Mouse (Mus musculus) liver, embryonic 14.5 days (tissue): Measurements from ENCODE around the gene Pitpnm1. TPM values are rescaled to one million over a fixed set of nuclear protein-coding genes. Genes with fewer than 3 reads are reported as not detected.
"Not testable (repeated sequence)": the region's sequence is repeated elsewhere in the genome, so short reads cannot be mapped to it uniquely, and the experiment has no call there.

Source experiments
- ATAC-seq: fragments of 200-750 bp; cut with Nextera tagmentation; 2 replicates; pipeline ENCODE4 v1.8.0; 2017; ENCODE audit warnings: moderate number of reproducible peaks, mild to moderate bottlenecking, moderate library complexity; ENCODE audit not compliant: insufficient read depth
- DNase-seq, 3 experiments: peaks; one replicate each; pipeline ENCODE4 v3.0.0-alpha.2; 2012 to 2013; ENCODE audit warnings: low read depth in 3 of 3, low spot score in 3 of 3
- H3K27ac ChIP-seq: fragments of 300-500 bp; sonication (generic); 2 replicates; pipeline ENCODE4 v1.5.1; 2014; ENCODE audit warnings: moderate library complexity, mild to moderate bottlenecking, control low read depth, inconsistent platforms
- H3K27me3 ChIP-seq: fragments of 300-500 bp; sonication (generic); 2 replicates; pipeline ENCODE4 v1.6.1; 2014; ENCODE audit warnings: mild to moderate bottlenecking, low read length, moderate library complexity; ENCODE audit not compliant: control insufficient read depth, insufficient read depth
- H3K36me3 ChIP-seq: fragments of 300-500 bp; sonication (generic); replicated peaks from 2 replicates; pipeline ENCODE4 v1.6.1; 2014; ENCODE audit warnings: low read depth; ENCODE audit not compliant: control insufficient read depth, insufficient read depth
- H3K4me1 ChIP-seq, 2 experiments: fragments of 200-500 bp in 1 of 2; fragments of 300-500 bp in 1 of 2; sonication (generic) in 1 of 2; replicated peaks; 2 replicates each; pipeline ENCODE4 v1.6.1; 2012 to 2014; ENCODE audit warnings: antibody characterized with exemption in 1 of 2, inconsistent platforms in 1 of 2, low read length in 1 of 2; ENCODE audit not compliant: control insufficient read depth in 2 of 2, insufficient read depth in 2 of 2
- H3K4me2 ChIP-seq: fragments of 300-500 bp; sonication (generic); 2 replicates; pipeline ENCODE4 v1.6.1; 2014; ENCODE audit warnings: low read depth, mild to moderate bottlenecking, control low read depth, moderate library complexity
- H3K4me3 ChIP-seq, 2 experiments: fragments of 200-500 bp in 1 of 2; fragments of 300-500 bp in 1 of 2; sonication (generic) in 1 of 2; 2 replicates each; pipeline ENCODE4 v1.5.1; 2012 to 2014; ENCODE audit warnings: low read depth in 2 of 2, low read length in 2 of 2, mild to moderate bottlenecking in 2 of 2, control low read depth in 1 of 2, inconsistent platforms in 1 of 2, moderate library complexity in 1 of 2; ENCODE audit not compliant: insufficient read depth in 1 of 2
- H3K9ac ChIP-seq: fragments of 300-500 bp; sonication (generic); replicated peaks from 2 replicates; pipeline ENCODE4 v1.6.1; 2014; ENCODE audit warnings: mild to moderate bottlenecking, control low read depth, moderate library complexity
- H3K9me3 ChIP-seq: fragments of 300-500 bp; sonication (generic); 2 replicates; pipeline ENCODE4 v1.6.1; 2016; ENCODE audit warnings: low read length, mixed read lengths; ENCODE audit not compliant: control insufficient read depth
- CTCF ChIP-seq: IDR thresholded peaks from 2 replicates; pipeline ENCODE4 v1.5.1; 2016; ENCODE audit warnings: antibody characterized with exemption, low read depth, control low read depth
- EP300 ChIP-seq: IDR thresholded peaks from 2 replicates; pipeline ENCODE4 v1.6.1; 2016; ENCODE audit warnings: antibody characterized with exemption, low read depth
- WGBS: fragments of 180-500 bp; shearing (Covaris S2); extraction: QIAGEN DNeasy Blood & Tissue Kit; methylation state at CpG from one replicate; pipeline ENCODE4 v1.1.7; 2014; ENCODE audit not compliant: insufficient replicate concordance; 5-methylcytosine and 5-hydroxymethylcytosine counted together
- polyA plus RNA-seq, 2 experiments: library from polyadenylated mRNA; depleted of rRNA in 1 of 2; stranded (reverse) in 1 of 2; unstranded in 1 of 2; fragments of >200 nt; fragmentation: Nextera tagmentation in 1 of 2; extraction: Ambion mirVana in 1 of 2; gene quantifications; 2 replicates each; pipeline versions ENCODE4 v1.2.1 to v1.2.3; 2012 to 2014

The Pitpnm1 gene
- polyA plus RNA-seq, 2 experiments = 3.4 to 7.1 TPM

DNA sequence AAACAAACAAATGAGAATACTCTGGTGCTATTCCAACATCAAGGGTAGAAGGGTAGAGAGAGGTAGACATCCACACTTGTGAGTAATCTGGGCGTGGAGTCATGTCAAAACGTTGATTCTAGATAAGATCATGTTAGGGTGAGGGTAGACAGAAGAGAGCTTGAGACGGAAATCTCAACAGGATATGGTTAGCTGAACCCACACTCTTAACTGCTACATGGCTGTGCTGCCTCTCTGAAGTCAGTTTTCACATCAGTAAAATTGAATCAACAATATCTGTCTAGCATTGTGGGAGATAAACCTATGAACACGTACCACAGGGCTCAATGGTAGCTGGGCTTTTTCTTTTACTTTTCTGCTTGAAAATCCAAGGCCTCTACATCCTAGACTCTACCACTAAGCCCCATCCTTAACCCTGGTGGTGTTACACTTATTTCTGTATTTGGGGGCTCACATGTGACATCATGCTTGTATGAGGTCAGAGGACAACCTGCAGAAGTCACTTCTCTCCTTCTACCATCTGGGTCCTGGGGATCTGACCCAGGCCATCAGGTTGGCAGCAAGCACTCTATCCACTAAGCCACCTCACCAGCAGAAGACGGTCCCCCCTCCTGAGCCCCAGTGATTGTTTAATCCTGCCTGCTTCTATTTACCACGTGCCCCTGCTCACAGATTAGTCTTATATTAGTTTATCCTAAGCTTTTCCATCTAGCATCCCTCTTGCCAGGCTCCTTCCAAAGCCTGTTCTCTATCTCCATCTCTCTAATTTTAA, 20.1 kb downstream of the Pitpnm1 start:
- TF ChIP-seq EP300 (no peak), CTCF (no peak)
- 53% methylated on average over 6 of the region's 6 CpGs for WGBS
- no peaks in the 10 kb centered on the region for H3K27me3 ChIP-seq
- H3K9me3 ChIP-seq = no peaks in the 10 kb centered on the region
- H3K9ac ChIP-seq = no peak overlapping the region
- H3K4me1 ChIP-seq = peaks cover 32 to 40% of the 10 kb centered on the region in 2 experiments
- no peak for ATAC-seq
- DNase-seq = no peak
- peak overlapping the region; percentile 80 for H3K4me2 ChIP-seq
- no peak overlapping the region for H3K27ac ChIP-seq
- H3K36me3 ChIP-seq = peaks cover 13% of the 10 kb centered on the region; the same call in 1 of the 2 replicates
- H3K4me3 ChIP-seq = no peak overlapping the region

DNA sequence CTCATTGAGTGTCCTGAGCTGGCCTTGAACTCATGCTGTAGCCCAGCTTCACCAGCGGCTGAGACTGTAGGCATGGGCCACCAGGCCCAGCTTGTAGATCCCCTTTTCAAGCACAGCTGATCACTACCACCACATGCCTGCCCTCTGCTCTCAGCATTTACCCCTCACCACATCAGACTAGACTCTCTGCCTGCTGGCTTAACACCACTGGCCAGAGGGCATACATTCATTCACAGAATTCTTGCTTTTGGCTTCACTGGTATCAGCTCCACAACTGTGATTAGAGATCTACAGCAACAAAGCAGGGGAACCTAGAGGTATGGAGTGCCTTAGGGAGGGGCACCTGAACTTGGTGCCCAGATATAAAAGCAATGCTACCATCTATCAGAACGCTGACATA, 20.7 kb downstream of the Pitpnm1 start:
- H3K4me2 ChIP-seq = peak overlapping the region; percentile 80
- no peak for DNase-seq
- no peak for ATAC-seq
- 0 out of 4 replicates have a peak overlapping the region, but pooled peaks of 1 of the 2 experiments have one; percentile 59 for H3K4me3 ChIP-seq
- H3K36me3 ChIP-seq = peaks cover 7% of the 10 kb centered on the region; the same call in 1 of the 2 replicates
- H3K27me3 ChIP-seq = no peaks in the 10 kb centered on the region
- no peak overlapping the region for H3K9ac ChIP-seq
- TF ChIP-seq EP300 = no peak
- TF ChIP-seq CTCF = no peak
- WGBS = 94% methylated on average over 2 of the region's 2 CpGs
- no peaks in the 10 kb centered on the region for H3K9me3 ChIP-seq
- peaks cover 36 to 43% of the 10 kb centered on the region in 2 experiments for H3K4me1 ChIP-seq
- no peak overlapping the region for H3K27ac ChIP-seq

DNA sequence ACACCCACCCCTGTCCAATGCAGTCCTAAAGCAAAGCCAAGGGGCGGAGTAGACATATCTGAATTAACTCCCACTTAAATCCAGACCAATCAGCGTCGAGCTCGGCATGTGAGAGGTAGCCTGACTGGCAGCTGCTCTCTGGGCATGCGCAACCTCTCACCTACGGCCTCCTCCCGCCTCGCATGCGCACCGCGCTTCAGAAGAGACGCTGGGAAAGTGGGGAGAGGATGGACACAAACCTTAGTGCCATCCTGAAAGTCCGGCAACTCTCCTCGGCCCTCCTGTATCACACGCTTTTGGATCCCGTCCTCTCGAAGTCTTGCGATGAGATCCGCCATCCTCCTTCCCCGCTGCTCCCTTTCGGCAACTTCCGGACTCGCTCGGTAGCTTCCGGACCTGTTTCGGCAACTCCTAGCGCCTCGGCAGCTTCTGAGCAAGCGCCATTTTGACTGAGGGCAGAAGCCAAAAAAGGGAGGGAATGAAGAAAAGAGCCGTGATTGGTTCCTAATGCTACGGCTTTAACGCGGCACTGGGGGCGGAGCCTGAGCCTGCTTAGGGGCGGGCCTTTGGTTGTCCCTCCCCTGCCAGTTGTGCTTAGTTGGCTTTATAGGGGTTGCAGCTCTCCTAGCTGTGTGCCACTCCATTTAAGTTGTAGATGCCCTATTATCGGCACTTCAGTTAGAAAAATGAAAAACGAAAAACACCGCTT, 21.5 kb downstream of the Pitpnm1 start:
- peak overlapping the region; percentile 63 for H3K9ac ChIP-seq

DNA sequence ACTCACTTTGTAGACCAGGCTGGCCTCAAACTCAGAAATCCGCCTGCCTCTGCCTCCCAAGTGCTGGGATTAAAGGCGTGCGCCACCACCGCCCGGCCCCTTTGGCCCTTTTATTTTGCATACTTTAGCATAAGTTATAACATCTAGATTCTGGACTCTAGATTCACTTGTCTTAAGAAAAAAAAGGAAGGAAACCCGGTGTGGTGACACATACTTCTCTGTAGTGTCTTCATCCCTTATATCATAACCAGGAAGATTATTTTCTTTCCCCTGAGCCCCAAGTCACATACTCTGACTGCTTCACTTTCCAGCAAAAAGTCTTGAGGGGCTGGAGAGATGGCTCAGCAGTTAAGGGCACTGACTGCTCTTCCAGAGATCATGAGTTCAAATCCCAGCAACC, 22.1 kb downstream of the Pitpnm1 start:
- not testable (repeated sequence) for H3K9me3 ChIP-seq, ATAC-seq, H3K27me3 ChIP-seq, H3K36me3 ChIP-seq, H3K9ac ChIP-seq, DNase-seq
- Histone ChIP-seq H3K27ac (peak overlapping the region; percentile 58), H3K4me2 (peak overlapping the region; percentile 80), H3K4me3 (peak overlapping the region in 1 of 2 experiments; percentile 59; a peak in 1 of 4 replicates), H3K4me1 (peaks cover 41 to 45% of the 10 kb centered on the region in 2 experiments)
- 34% methylated on average over 6 of the region's 6 CpGs for WGBS

More for the DNA sequence above, 21.5 kb downstream of the Pitpnm1 start:
- peak overlapping the region; percentile 64 for H3K27ac ChIP-seq
- ATAC-seq (peak; percentile 59), DNase-seq (peak; percentile 95 to 98 (median 97))
- no peak for TF ChIP-seq EP300
- no peak for TF ChIP-seq CTCF
- peak overlapping the region; percentile 80 for H3K4me2 ChIP-seq
- 2% methylated on average over 38 of the region's 38 CpGs for WGBS
- H3K4me1 ChIP-seq = peaks cover 36 to 43% of the 10 kb centered on the region in 2 experiments
- H3K9me3 ChIP-seq = no peaks in the 10 kb centered on the region
- peak overlapping the region; percentile 54 to 59 for H3K4me3 ChIP-seq
- peaks cover 3% of the 10 kb centered on the region; the same call in 1 of the 2 replicates for H3K36me3 ChIP-seq
- no peaks in the 10 kb centered on the region for H3K27me3 ChIP-seq
